Mouse (Mus musculus): ENCODE data around the gene Btnl1. TPM values are rescaled to one million over a fixed set of nuclear protein-coding genes. Genes with fewer than 3 reads are reported as not detected.

Gene Btnl1
- polyA plus RNA-seq (2015; fragmentation: Nextera tagmentation; extraction: Ambion mirVana), result not detected in 2 replicates

DNA sequence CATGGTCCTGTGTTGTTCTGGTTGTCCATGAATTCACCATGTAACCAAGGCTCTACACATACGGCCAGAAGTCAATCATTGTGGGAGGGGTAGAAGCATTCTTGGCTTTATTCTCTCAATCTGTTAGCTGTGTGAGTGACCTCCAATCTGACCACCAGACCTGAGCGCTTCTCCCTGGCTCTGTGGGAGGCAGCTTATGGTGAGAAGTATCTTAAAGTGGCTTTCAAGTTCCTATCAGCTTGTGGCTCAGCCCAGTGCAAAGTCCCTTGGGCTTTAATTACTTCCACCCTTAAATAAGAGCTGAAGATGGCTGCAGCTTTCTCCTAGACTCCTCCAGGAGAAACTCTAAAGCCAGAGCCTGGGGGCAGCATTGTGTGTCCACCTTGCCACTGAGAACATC lies at the start of gene Btnl1:
TSS of gene Btnl1 (plus strand) at position 286 of the 400 bp plus-strand sequence.
- Histone ChIP-seq H3K4me2 (ENCODE audit: low read depth, low read length) (no peak within 1 kb of the TSS), H3K27ac (ENCODE audit: low read length) (no peak within 1 kb of the TSS), H3K4me1 (replicated peaks; ENCODE audit: control insufficient read depth, insufficient read depth, low read length) (no peaks in the 10 kb centered on the region), H3K9me3 (ENCODE audit: control insufficient read depth, low read length) (no peaks in the 10 kb centered on the region), H3K36me3 (ENCODE audit: control insufficient read depth, insufficient read depth, low read length) (no peaks in the 10 kb centered on the region), H3K27me3 (ENCODE audit: control insufficient read depth, insufficient read depth, low read depth, low read length) (no peaks in the 10 kb centered on the region), H3K9ac (ENCODE audit: low read length) (no peak within 1 kb of the TSS), H3K4me3 (ENCODE audit: low read length) (no peak within 1 kb of the TSS)
- no peak for ATAC-seq (ENCODE audit: low read depth)
- WGBS, result 67% methylated on average over 2 of the region's 2 CpGs

DNA sequence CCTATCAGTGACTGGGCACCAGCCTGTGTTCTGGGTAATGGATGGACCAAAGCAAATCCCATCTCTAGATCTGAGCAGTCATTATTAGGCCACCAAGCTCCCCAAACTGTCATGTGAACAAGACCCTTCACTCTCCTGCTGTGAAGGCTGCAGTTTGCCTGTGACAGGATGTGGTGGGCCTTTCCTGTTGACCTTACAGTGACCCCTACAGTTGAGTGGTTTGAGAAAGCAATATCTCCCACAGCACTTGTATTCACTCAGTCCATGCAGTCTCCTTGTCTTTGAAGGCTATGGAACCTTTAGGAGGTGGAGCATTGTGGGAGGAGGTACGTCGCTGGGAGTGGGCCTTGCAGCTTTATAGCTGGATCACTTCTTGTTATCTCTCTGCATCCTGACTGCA lies 47.1 kb upstream of the Btnl1 start:
- ATAC-seq (ENCODE audit: low read depth), result no peak
- H3K9me3 ChIP-seq (ENCODE audit: control insufficient read depth, low read length), result no peaks in the 10 kb centered on the region

DNA sequence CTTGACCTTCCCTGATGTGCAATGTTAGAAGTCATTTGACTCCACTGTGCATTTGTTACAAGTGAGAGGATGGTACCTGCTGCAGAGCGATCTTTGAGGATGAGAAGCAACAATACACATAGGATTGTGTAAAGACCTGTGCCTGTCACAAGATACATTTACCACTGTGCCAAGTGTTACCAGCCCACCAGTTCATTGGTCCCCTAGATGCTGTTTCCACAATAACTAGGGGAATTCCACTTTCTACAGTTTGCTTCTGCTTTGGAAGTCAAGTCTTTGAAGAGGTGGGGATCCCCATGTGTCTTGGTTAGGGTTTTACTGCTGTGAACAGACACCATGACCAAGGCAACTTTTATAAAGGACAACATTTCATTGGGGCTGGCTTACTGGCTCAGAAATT lies 45.7 kb upstream of the Btnl1 start:
- Histone ChIP-seq H3K27me3 (ENCODE audit: control insufficient read depth, insufficient read depth, low read depth, low read length) (no peaks in the 10 kb centered on the region), H3K4me2 (ENCODE audit: low read depth, low read length) (no peak overlapping the region), H3K27ac (ENCODE audit: low read length) (no peak overlapping the region), H3K9ac (ENCODE audit: low read length) (no peak overlapping the region), H3K4me1 (replicated peaks; ENCODE audit: control insufficient read depth, insufficient read depth, low read length) (no peaks in the 10 kb centered on the region), H3K36me3 (ENCODE audit: control insufficient read depth, insufficient read depth, low read length) (no peaks in the 10 kb centered on the region), H3K4me3 (ENCODE audit: low read length) (no peak overlapping the region), H3K9me3 (ENCODE audit: control insufficient read depth, low read length) (no peaks in the 10 kb centered on the region)
- ATAC-seq (ENCODE audit: low read depth), result no peak
- 86% methylated on average over 1 of the region's 1 CpGs for WGBS

More for the DNA sequence above, 47.1 kb upstream of the Btnl1 start:
- Histone ChIP-seq H3K27ac (ENCODE audit: low read length) (no peak overlapping the region), H3K4me2 (ENCODE audit: low read depth, low read length) (no peak overlapping the region), H3K4me3 (ENCODE audit: low read length) (no peak overlapping the region), H3K27me3 (ENCODE audit: control insufficient read depth, insufficient read depth, low read depth, low read length) (no peaks in the 10 kb centered on the region), H3K9ac (ENCODE audit: low read length) (no peak overlapping the region), H3K36me3 (ENCODE audit: control insufficient read depth, insufficient read depth, low read length) (no peaks in the 10 kb centered on the region), H3K4me1 (replicated peaks; ENCODE audit: control insufficient read depth, insufficient read depth, low read length) (no peaks in the 10 kb centered on the region)
- WGBS, result 53% methylated on average over 2 of the region's 2 CpGs

DNA sequence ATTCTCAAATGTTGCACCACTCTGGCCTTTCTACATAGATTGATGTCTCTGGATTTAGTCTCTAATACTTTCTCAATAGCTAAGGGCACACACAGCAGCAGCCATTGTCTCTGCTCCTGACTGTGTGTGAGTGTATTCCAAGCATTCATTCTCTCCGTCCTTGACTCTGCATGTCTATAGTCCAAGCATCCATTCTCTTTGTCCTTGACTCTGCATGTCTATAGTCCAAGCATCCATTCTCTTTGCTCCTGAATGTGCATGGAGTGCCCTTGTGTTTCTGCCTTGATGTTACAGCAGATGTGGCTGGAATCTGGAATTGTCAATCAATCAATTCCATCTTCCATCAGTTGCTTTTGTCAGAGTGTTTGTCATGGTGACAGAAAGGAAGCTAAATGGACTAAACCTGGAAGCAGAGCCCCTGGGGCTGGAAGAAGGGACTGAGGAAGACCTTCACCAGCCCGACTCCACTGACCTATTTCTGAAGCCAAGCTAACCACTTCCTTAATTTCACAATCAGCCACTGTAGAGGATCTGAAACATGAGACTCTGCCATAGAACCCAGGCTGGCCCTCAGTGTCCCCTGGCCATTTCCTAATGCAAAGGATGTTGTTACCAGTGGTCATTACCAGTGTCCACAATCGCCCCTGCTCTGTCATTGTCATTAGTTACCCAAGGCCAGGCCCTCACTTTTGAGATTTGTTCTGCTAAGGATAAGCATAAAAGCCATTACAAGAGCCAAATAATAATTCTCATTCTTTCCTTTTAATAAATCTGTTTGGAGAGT lies 36.1 kb upstream of the Btnl1 start:
- no peak for ATAC-seq (ENCODE audit: low read depth)
- whole genome bisulfite sequencing, result 57% methylated on average over 3 of the region's 3 CpGs

DNA sequence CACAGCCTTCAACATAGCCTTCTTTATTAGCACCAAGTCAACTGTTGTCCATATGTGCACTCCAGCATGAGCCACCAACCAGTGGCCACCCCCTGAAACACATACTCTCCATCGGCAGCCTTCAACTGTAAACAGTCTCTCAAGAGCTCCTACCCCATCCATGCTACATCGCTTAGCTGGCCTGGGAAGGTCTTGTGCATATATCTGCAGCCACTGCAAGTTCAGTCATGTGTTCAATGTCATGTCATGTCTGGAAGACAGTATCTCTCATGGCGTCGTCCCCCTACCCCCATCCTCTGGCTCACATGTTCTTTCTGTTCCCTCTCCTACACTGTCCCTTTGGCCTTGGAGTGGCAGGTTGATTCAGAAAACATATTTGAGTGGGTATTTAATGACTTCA lies 32.0 kb upstream of the Btnl1 start:
- no peak overlapping the region for H3K4me3 ChIP-seq (ENCODE audit: low read length)
- no peak overlapping the region for H3K4me2 ChIP-seq (ENCODE audit: low read depth, low read length)
- H3K27me3 ChIP-seq (ENCODE audit: control insufficient read depth, insufficient read depth, low read depth, low read length), result no peaks in the 10 kb centered on the region
- H3K27ac ChIP-seq (ENCODE audit: low read length), result no peak overlapping the region
- no peaks in the 10 kb centered on the region for H3K36me3 ChIP-seq (ENCODE audit: control insufficient read depth, insufficient read depth, low read length)
- H3K9me3 ChIP-seq (ENCODE audit: control insufficient read depth, low read length), result no peaks in the 10 kb centered on the region
- H3K4me1 ChIP-seq (replicated peaks; ENCODE audit: control insufficient read depth, insufficient read depth, low read length), result no peaks in the 10 kb centered on the region
- 78% methylated on average over 4 of the region's 4 CpGs for WGBS
- ATAC-seq (ENCODE audit: low read depth), result no peak
- H3K9ac ChIP-seq (ENCODE audit: low read length), result no peak overlapping the region

More for the DNA sequence above, 36.1 kb upstream of the Btnl1 start:
- Histone ChIP-seq H3K9ac (ENCODE audit: low read length) (no peak overlapping the region), H3K4me1 (replicated peaks; ENCODE audit: control insufficient read depth, insufficient read depth, low read length) (no peaks in the 10 kb centered on the region), H3K4me2 (ENCODE audit: low read depth, low read length) (no peak overlapping the region), H3K27me3 (ENCODE audit: control insufficient read depth, insufficient read depth, low read depth, low read length) (no peaks in the 10 kb centered on the region), H3K4me3 (ENCODE audit: low read length) (no peak overlapping the region), H3K9me3 (ENCODE audit: control insufficient read depth, low read length) (no peaks in the 10 kb centered on the region), H3K27ac (ENCODE audit: low read length) (no peak overlapping the region), H3K36me3 (ENCODE audit: control insufficient read depth, insufficient read depth, low read length) (no peaks in the 10 kb centered on the region)

DNA sequence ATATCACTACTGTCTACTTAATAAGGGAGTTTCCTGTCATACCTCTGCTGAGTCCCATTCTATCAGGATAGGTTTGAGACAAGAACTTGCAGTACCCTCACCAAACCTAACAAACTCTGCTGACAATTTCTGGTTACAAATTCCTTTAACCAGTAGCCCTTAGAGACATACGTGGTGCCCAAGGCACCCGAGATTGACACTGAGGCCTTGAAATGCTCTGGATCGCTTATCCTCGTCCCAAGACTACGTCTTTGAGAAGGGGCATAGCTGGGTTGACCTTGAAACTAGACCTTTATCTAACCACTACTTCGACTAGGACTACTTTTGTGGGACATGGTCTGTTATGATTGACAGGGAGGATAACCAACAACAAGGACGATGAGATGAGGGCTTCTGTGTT lies 31.4 kb upstream of the Btnl1 start:
- Histone ChIP-seq H3K4me1 (replicated peaks; ENCODE audit: control insufficient read depth, insufficient read depth, low read length) (no peaks in the 10 kb centered on the region), H3K4me2 (ENCODE audit: low read depth, low read length) (no peak overlapping the region), H3K27ac (ENCODE audit: low read length) (no peak overlapping the region), H3K9me3 (ENCODE audit: control insufficient read depth, low read length) (no peaks in the 10 kb centered on the region), H3K36me3 (ENCODE audit: control insufficient read depth, insufficient read depth, low read length) (no peaks in the 10 kb centered on the region), H3K9ac (ENCODE audit: low read length) (no peak overlapping the region), H3K4me3 (ENCODE audit: low read length) (no peak overlapping the region), H3K27me3 (ENCODE audit: control insufficient read depth, insufficient read depth, low read depth, low read length) (no peaks in the 10 kb centered on the region)
- ATAC-seq (ENCODE audit: low read depth), result no peak
- 83% methylated on average over 7 of the region's 7 CpGs for WGBS

DNA sequence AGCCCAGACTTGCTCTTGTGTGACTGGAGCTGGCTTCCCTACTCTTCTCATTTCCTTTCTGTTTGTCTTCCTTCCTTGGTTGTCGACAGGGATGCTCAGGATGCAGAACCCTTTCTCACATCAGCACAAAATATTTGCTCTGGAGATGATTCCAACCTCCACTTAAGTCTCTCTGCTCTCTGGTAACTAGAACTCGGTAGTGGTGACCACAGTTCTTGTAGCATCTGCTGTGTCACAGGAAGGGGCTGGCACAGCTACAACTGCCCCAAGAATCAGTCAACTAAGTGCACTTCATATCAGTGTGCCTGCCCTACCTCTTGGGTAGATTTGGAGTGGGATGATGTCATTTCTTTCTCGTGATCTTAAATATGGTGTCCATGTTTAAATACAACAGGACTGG lies 30.9 kb upstream of the Btnl1 start:
- Histone ChIP-seq H3K4me2 (ENCODE audit: low read depth, low read length) (no peak overlapping the region), H3K9ac (ENCODE audit: low read length) (no peak overlapping the region), H3K4me1 (replicated peaks; ENCODE audit: control insufficient read depth, insufficient read depth, low read length) (no peaks in the 10 kb centered on the region), H3K36me3 (ENCODE audit: control insufficient read depth, insufficient read depth, low read length) (no peaks in the 10 kb centered on the region), H3K27ac (ENCODE audit: low read length) (no peak overlapping the region), H3K27me3 (ENCODE audit: control insufficient read depth, insufficient read depth, low read depth, low read length) (no peaks in the 10 kb centered on the region), H3K4me3 (ENCODE audit: low read length) (no peak overlapping the region), H3K9me3 (ENCODE audit: control insufficient read depth, low read length) (no peaks in the 10 kb centered on the region)
- no peak for ATAC-seq (ENCODE audit: low read depth)
- 53% methylated on average over 3 of the region's 3 CpGs for WGBS

DNA sequence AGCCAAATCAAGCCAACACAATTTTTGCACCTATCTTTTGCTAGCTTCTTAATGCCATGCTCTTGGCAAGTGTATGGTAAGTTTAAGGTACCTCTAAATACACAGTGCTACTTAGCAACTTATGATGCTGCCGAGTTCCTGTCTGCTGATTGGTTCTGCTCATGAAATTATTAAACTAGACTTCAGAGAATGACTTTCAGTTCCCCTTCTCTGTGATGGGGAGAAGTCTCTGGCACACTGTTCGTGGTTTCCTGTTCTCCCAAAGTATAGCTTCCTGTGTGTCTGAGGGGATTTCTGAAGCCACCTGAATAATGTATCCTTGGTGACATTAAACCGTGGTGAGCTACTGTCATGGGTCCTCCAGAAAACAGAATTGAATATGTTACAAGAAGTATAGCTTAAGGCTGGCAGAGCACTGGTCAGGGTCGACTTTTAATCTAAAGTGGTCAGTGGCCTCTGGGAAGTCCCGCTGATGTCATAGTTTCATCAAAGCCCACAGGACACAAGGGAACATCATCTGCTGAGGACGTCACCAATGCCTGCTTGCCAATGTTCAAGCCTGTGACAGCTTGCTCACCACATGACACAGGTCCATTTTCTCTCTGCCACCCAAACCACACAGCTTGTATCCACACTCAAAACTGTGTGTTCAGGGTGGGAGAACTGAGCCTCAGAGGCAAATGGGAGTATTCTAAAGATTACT lies 29.2 kb upstream of the Btnl1 start:
- 59% methylated on average over 6 of the region's 6 CpGs for WGBS
- Histone ChIP-seq H3K4me2 (ENCODE audit: low read depth, low read length) (no peak overlapping the region), H3K9ac (ENCODE audit: low read length) (no peak overlapping the region), H3K27ac (ENCODE audit: low read length) (no peak overlapping the region), H3K4me1 (replicated peaks; ENCODE audit: control insufficient read depth, insufficient read depth, low read length) (no peaks in the 10 kb centered on the region), H3K27me3 (ENCODE audit: control insufficient read depth, insufficient read depth, low read depth, low read length) (no peaks in the 10 kb centered on the region), H3K9me3 (ENCODE audit: control insufficient read depth, low read length) (no peaks in the 10 kb centered on the region), H3K36me3 (ENCODE audit: control insufficient read depth, insufficient read depth, low read length) (no peaks in the 10 kb centered on the region), H3K4me3 (ENCODE audit: low read length) (no peak overlapping the region)
- no peak for ATAC-seq (ENCODE audit: low read depth)

DNA sequence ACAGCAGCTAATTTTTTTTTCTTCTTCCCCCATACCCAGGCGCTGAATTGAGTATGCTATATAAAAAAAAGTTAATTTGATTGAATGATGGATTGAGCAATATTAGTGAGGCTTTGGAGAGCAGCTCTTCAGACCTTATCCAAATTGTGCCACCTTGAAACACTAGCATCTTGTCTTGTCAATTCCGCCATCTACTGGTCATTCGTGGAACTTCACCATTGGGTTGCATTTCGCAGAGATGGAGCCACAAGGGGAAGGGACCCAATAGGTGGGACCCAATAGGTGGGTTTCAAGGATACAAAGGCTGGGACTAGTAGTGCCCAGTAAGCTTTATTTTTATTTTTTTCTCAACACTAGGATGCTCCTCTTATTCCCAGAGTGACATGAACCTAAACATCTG lies 27.5 kb upstream of the Btnl1 start:
- Histone ChIP-seq H3K36me3 (ENCODE audit: control insufficient read depth, insufficient read depth, low read length) (no peaks in the 10 kb centered on the region), H3K27ac (ENCODE audit: low read length) (no peak overlapping the region), H3K4me1 (replicated peaks; ENCODE audit: control insufficient read depth, insufficient read depth, low read length) (no peaks in the 10 kb centered on the region), H3K4me3 (ENCODE audit: low read length) (no peak overlapping the region), H3K9ac (ENCODE audit: low read length) (no peak overlapping the region), H3K4me2 (ENCODE audit: low read depth, low read length) (no peak overlapping the region), H3K9me3 (ENCODE audit: control insufficient read depth, low read length) (no peaks in the 10 kb centered on the region), H3K27me3 (ENCODE audit: control insufficient read depth, insufficient read depth, low read depth, low read length) (no peaks in the 10 kb centered on the region)
- 6% methylated on average over 4 of the region's 4 CpGs for WGBS
- no peak for ATAC-seq (ENCODE audit: low read depth)

Data from lung, embryonic 16.5 days (tissue).